In genomic region chr11:69605726-69606490, GRCm38 (mm10) we compare ENCODE assay signal across 7 mouse cellular contexts. TPM values are rescaled to one million over a fixed set of nuclear protein-coding genes. Genes with fewer than 3 reads are reported as not detected.
DNase-seq lines count a peak whose midpoint lies in the region; ATAC-seq and TF ChIP-seq lines count a peak whose summit lies in the region.

Gene Atp1b2, minus strand, starts transcription at chr11:69605942.

- H3K4me2 ChIP-seq in intestine, embryonic 16.5 days (ENCODE audit: low read depth, low read length), result peak within 1 kb of the TSS; percentile 100
- H3K4me2 ChIP-seq in limb, embryonic 12.5 days, result peak within 1 kb of the TSS; percentile 98
- H3K4me2 ChIP-seq in midbrain, embryonic 14.5 days (ENCODE audit: low read length), result peak within 1 kb of the TSS; percentile 98

- no peak within 1 kb of the TSS for H3K27ac ChIP-seq in intestine, embryonic 16.5 days (ENCODE audit: low read length)
- peak within 1 kb of the TSS; percentile 35; the same call in 1 of the 2 replicates for H3K27ac ChIP-seq in limb, embryonic 12.5 days
- peak within 1 kb of the TSS; percentile 75 for H3K27ac ChIP-seq in midbrain, embryonic 14.5 days (replicated peaks; ENCODE audit: low read depth, low read length)
- peak within 1 kb of the TSS; percentile 13; the same call in 1 of the 2 replicates for H3K27ac ChIP-seq in spleen, adult 2 months (ENCODE audit: insufficient read depth, low read length)

- DNase-seq in adrenal gland, postnatal 14 days, result peak; percentile 85
- peak; percentile 66 for DNase-seq in embryo, embryonic 11.5 days (ENCODE audit: low read depth, low spot score)
- DNase-seq in gastrocnemius, postnatal 4 days (ENCODE audit: low spot score in 2 of 2), result peak; percentile 64 to 75
- peak; percentile 92 for DNase-seq in midbrain, embryonic 14.5 days
- DNase-seq in spleen, adult 2 months (ENCODE audit: low read depth in 1 of 2, low spot score in 2 of 2), result peak in 1 of 2 experiments; percentile 36

- peak within 1 kb of the TSS; percentile 71 for H3K9ac ChIP-seq in intestine, embryonic 16.5 days (ENCODE audit: low read depth, low read length)
- H3K9ac ChIP-seq in limb, embryonic 12.5 days (replicated peaks), result peak within 1 kb of the TSS; percentile 71
- peak within 1 kb of the TSS; percentile 80 for H3K9ac ChIP-seq in midbrain, embryonic 14.5 days (replicated peaks; ENCODE audit: low read length)

- TF ChIP-seq CTCF in spleen, adult 2 months (IDR thresholded peaks at IDR 0.05; ENCODE audit: extremely low read depth, insufficient read depth, insufficient read length, insufficient replicate concordance), result no peak

- peak; percentile 90 for ATAC-seq in intestine, embryonic 16.5 days
- peak; percentile 89 for ATAC-seq in limb, embryonic 12.5 days (ENCODE audit: insufficient number of reproducible peaks, insufficient read depth, low FRiP score, low TSS enrichment, low read depth)
- peak; percentile 87 for ATAC-seq in midbrain, embryonic 14.5 days (ENCODE audit: low FRiP score, low TSS enrichment)

- H3K4me3 ChIP-seq in intestine, embryonic 16.5 days (ENCODE audit: low read length), result peak within 1 kb of the TSS; percentile 65
- H3K4me3 ChIP-seq in limb, embryonic 12.5 days (replicated peaks), result peak within 1 kb of the TSS; percentile 57
- H3K4me3 ChIP-seq in midbrain, embryonic 14.5 days (replicated peaks; ENCODE audit: low read depth, low read length), result peak within 1 kb of the TSS; percentile 74
- H3K4me3 ChIP-seq in spleen, adult 2 months (ENCODE audit: extremely low read depth, insufficient read depth, insufficient read length), result peak within 1 kb of the TSS; percentile 56

- H3K9me3 ChIP-seq in intestine, embryonic 16.5 days (ENCODE audit: control insufficient read depth, low read length), result no peaks in the 10 kb centered on the region
- no peaks in the 10 kb centered on the region for H3K9me3 ChIP-seq in limb, embryonic 12.5 days
- no peaks in the 10 kb centered on the region for H3K9me3 ChIP-seq in midbrain, embryonic 14.5 days (ENCODE audit: control insufficient read depth, low read length)

- peaks cover 12% of the 10 kb centered on the region; the same call in 1 of the 2 replicates for H3K27me3 ChIP-seq in intestine, embryonic 16.5 days (replicated peaks; ENCODE audit: control insufficient read depth, insufficient read depth, low read length)
- peaks cover 27% of the 10 kb centered on the region for H3K27me3 ChIP-seq in limb, embryonic 12.5 days
- no peaks in the 10 kb centered on the region for H3K27me3 ChIP-seq in midbrain, embryonic 14.5 days (ENCODE audit: control insufficient read depth, insufficient read depth, low read length)
- H3K27me3 ChIP-seq in spleen, adult 2 months (ENCODE audit: control insufficient read depth, insufficient read depth, low read length), result peaks cover 12% of the 10 kb centered on the region

- peaks cover 17% of the 10 kb centered on the region for H3K4me1 ChIP-seq in intestine, embryonic 16.5 days (ENCODE audit: control insufficient read depth, insufficient read depth, low read length)
- peaks cover 23% of the 10 kb centered on the region for H3K4me1 ChIP-seq in limb, embryonic 12.5 days (replicated peaks)
- H3K4me1 ChIP-seq in midbrain, embryonic 14.5 days (ENCODE audit: control insufficient read depth, insufficient read depth, low read length), result peaks cover 21% of the 10 kb centered on the region
- peaks cover 4% of the 10 kb centered on the region; the same call in 1 of the 2 replicates for H3K4me1 ChIP-seq in spleen, adult 2 months (ENCODE audit: control insufficient read depth, insufficient read depth, insufficient read length)

- no peaks in the 10 kb centered on the region for H3K36me3 ChIP-seq in intestine, embryonic 16.5 days (ENCODE audit: control insufficient read depth, insufficient read depth, low read length)
- no peaks in the 10 kb centered on the region for H3K36me3 ChIP-seq in limb, embryonic 12.5 days
- peaks cover 11% of the 10 kb centered on the region; the same call in 1 of the 2 replicates for H3K36me3 ChIP-seq in midbrain, embryonic 14.5 days (ENCODE audit: control insufficient read depth, insufficient read depth, low read length)
- H3K36me3 ChIP-seq in spleen, adult 2 months (ENCODE audit: control insufficient read depth, insufficient read depth, low read length), result no peaks in the 10 kb centered on the region

- TF ChIP-seq POLR2A in spleen, adult 2 months (IDR thresholded peaks at IDR 0.05; ENCODE audit: low read depth, low read length), result peak; percentile 22; the same call in 1 of the 2 replicates

- WGBS in intestine, embryonic 16.5 days, result 2% methylated on average over 32 of the region's 32 CpGs
- 3% methylated on average over 32 of the region's 32 CpGs for WGBS in limb, embryonic 12.5 days
- WGBS in midbrain, embryonic 14.5 days, result 2% methylated on average over 32 of the region's 32 CpGs
- WGBS in spleen, adult 2 months, result 2% methylated on average over 32 of the region's 32 CpGs

RNA-seq across cellular contexts. Expression of gene Atp1b2, which starts in this region (rescaled TPM):
- 37.4 and 39.7 TPM in 2 replicates for total RNA-seq in adrenal gland, postnatal 14 days (2021)
- 100 to 1,000 TPM; 227 to 249 TPM for total RNA-seq in gastrocnemius, postnatal 4 days (2021)
- polyA plus RNA-seq in intestine, embryonic 16.5 days (2015; fragmentation: Nextera tagmentation; extraction: Ambion mirVana), result 6.6 and 6.8 TPM in 2 replicates
- polyA plus RNA-seq in limb, embryonic 12.5 days (2016; fragmentation: Nextera tagmentation; extraction: Ambion mirVana), result 3.0 and 4.8 TPM in 2 replicates
- 46.5 and 46.7 TPM in 2 replicates for polyA plus RNA-seq in midbrain, embryonic 14.5 days (2014; fragmentation: Nextera tagmentation; extraction: Ambion mirVana)
- 10.7 and 11.2 TPM in 2 replicates for polyA plus RNA-seq in spleen, adult 2 months (2012; rRNA removed)
